Mouse (Mus musculus) midbrain, postnatal 0 days (tissue): ENCODE data around the gene Ssbp2. TPM values are rescaled to one million over a fixed set of nuclear protein-coding genes. Genes with fewer than 3 reads are reported as not detected.
A peak's percentile ranks its signal among the peaks of the same experiment; 100 is the strongest.

Experiments used
- ATAC-seq: fragments of 200-750 bp; cut with Nextera tagmentation; 2 replicates; pipeline ENCODE4 v1.8.0; 2017; ENCODE audit warnings: moderate number of reproducible peaks, mild to moderate bottlenecking, moderate TSS enrichment, moderate library complexity; ENCODE audit not compliant: low FRiP score
- DNase-seq: peaks from one replicate; pipeline ENCODE4 v3.0.0-alpha.2; 2015; ENCODE audit warnings: low spot score
- H3K27ac ChIP-seq: fragments of 300-500 bp; sonication (generic); 2 replicates; pipeline ENCODE4 v1.5.1; 2014; ENCODE audit warnings: low read depth, mild to moderate bottlenecking, low read length, mixed read lengths
- H3K27me3 ChIP-seq: fragments of 300-500 bp; sonication (generic); 2 replicates; pipeline ENCODE4 v1.6.1; 2014; ENCODE audit warnings: low read length, control low read depth, mixed read lengths; ENCODE audit not compliant: insufficient read depth
- H3K36me3 ChIP-seq: fragments of 300-500 bp; sonication (generic); 2 replicates; pipeline ENCODE4 v1.6.1; 2014; ENCODE audit warnings: low read length, control low read depth, mixed read lengths; ENCODE audit not compliant: insufficient read depth
- H3K4me1 ChIP-seq: fragments of 300-500 bp; sonication (generic); 2 replicates; pipeline ENCODE4 v1.6.1; 2014; ENCODE audit warnings: mild to moderate bottlenecking, control low read depth, antibody characterized with exemption, low read length, mixed read lengths; ENCODE audit not compliant: insufficient read depth
- H3K4me2 ChIP-seq: fragments of 300-500 bp; sonication (generic); 2 replicates; pipeline ENCODE4 v1.6.1; 2014; ENCODE audit warnings: low read depth, mild to moderate bottlenecking, low read length, mixed read lengths; ENCODE audit not compliant: poor library complexity, severe bottlenecking
- H3K4me3 ChIP-seq: fragments of 300-500 bp; sonication (generic); 2 replicates; pipeline ENCODE4 v1.5.1; 2014; ENCODE audit warnings: low read depth, mild to moderate bottlenecking, low read length, moderate library complexity
- H3K9ac ChIP-seq: fragments of 300-500 bp; sonication (generic); replicated peaks from 2 replicates; pipeline ENCODE4 v1.6.1; 2014; ENCODE audit warnings: mild to moderate bottlenecking, low read length, moderate library complexity, mixed read lengths; ENCODE audit not compliant: poor library complexity, severe bottlenecking
- H3K9me3 ChIP-seq: fragments of 300-500 bp; sonication (generic); 2 replicates; pipeline ENCODE4 v1.6.1; 2016; ENCODE audit warnings: low read length, control low read depth
- CTCF ChIP-seq: IDR thresholded peaks from 2 replicates; pipeline ENCODE4 v1.5.1; 2016; ENCODE audit warnings: antibody characterized with exemption, mild to moderate bottlenecking
- WGBS: fragments of 180-500 bp; shearing (Covaris S2); extraction: QIAGEN DNeasy Blood & Tissue Kit; methylation state at CpG from one replicate; pipeline ENCODE4 v1.1.7; 2014; 5-methylcytosine and 5-hydroxymethylcytosine counted together
- polyA plus RNA-seq: library from polyadenylated mRNA; unstranded; fragments of >200 nt; fragmentation: Nextera tagmentation; extraction: Ambion mirVana; gene quantifications from 2 replicates; pipeline ENCODE4 v1.2.1, GENCODE M21; 2015
- total RNA-seq: library from RNA; depleted of rRNA; stranded (reverse); fragments of >200 nt; gene quantifications from 2 replicates; pipeline ENCODE4 v1.2.3, GENCODE M21; 2014

The Ssbp2 gene
- total and polyA plus RNA-seq, 2 experiments from 2014 or later = 156 to 167 TPM

GRCm38 (mm10) chr13:91475888-91476287 lies 15.8 kb downstream of the Ssbp2 start:
- TF ChIP-seq CTCF = no peak
- no peak overlapping the region for H3K4me2 ChIP-seq
- ATAC-seq (no peak), DNase-seq (no peak)
- H3K27me3 ChIP-seq = no peaks in the 10 kb centered on the region
- H3K27ac ChIP-seq = no peak overlapping the region
- no peaks in the 10 kb centered on the region for H3K36me3 ChIP-seq
- H3K4me3 ChIP-seq = no peak overlapping the region
- peaks cover 3% of the 10 kb centered on the region; the same call in 1 of the 2 replicates for H3K4me1 ChIP-seq
- no peak overlapping the region for H3K9ac ChIP-seq
- H3K9me3 ChIP-seq = no peaks in the 10 kb centered on the region

- DNase-seq = no peak
- no peaks in the 10 kb centered on the region for H3K9me3 ChIP-seq
- no peak overlapping the region for H3K9ac ChIP-seq
- no peak for ATAC-seq
- H3K4me2 ChIP-seq = no peak overlapping the region
- H3K4me1 ChIP-seq = peaks cover 3% of the 10 kb centered on the region; the same call in 1 of the 2 replicates
- H3K27ac ChIP-seq = no peak overlapping the region
- no peak for TF ChIP-seq CTCF
- no peaks in the 10 kb centered on the region for H3K36me3 ChIP-seq
- no peaks in the 10 kb centered on the region for H3K27me3 ChIP-seq
- 97% methylated on average over 1 of the region's 1 CpGs for WGBS
- no peak overlapping the region for H3K4me3 ChIP-seq
These were observed 16.6 kb downstream of the Ssbp2 start for GRCm38 (mm10) chr13:91476596-91477100.

DNA sequence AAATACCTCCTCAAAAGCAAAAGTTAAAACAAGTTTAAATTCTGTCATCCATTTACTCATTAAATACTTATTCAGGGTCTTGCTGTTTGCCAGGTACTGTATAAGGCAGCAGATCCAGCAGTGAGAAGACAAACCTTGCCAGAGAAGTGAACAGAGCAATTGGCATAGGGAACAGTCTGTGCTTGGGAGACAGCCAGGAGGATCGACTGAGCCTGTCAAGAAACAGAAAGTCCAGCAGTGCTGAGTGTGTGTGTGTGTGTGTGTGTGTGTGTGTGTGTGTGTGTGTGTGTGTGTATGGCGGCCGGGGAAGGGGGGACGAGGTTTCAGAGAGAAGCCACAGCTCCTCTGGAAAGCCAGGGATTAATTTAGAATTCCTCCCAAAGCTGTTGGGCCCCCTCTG lies 17.9 kb downstream of the Ssbp2 start:
- 19% methylated on average over 2 of the region's 4 CpGs for WGBS
- Histone ChIP-seq H3K4me2 (no peak overlapping the region), H3K27me3 (no peaks in the 10 kb centered on the region), H3K27ac (no peak overlapping the region), H3K4me3 (no peak overlapping the region), H3K4me1 (peaks cover 3% of the 10 kb centered on the region; the same call in 1 of the 2 replicates), H3K9ac (no peak overlapping the region), H3K9me3 (no peaks in the 10 kb centered on the region), H3K36me3 (no peaks in the 10 kb centered on the region)
- ATAC-seq (0 out of 2 replicates have a peak, but pooled peaks have one; percentile 34), DNase-seq (peak; percentile 86)
- TF ChIP-seq CTCF = no peak

- no peak overlapping the region for H3K4me2 ChIP-seq
- no peak overlapping the region for H3K27ac ChIP-seq
- H3K4me1 ChIP-seq = no peaks in the 10 kb centered on the region
- no peaks in the 10 kb centered on the region for H3K36me3 ChIP-seq
- 94% methylated on average over 1 of the region's 1 CpGs for WGBS
- H3K9ac ChIP-seq = no peak overlapping the region
- DNase-seq (no peak), ATAC-seq (no peak)
- no peak for TF ChIP-seq CTCF
- H3K9me3 ChIP-seq = no peaks in the 10 kb centered on the region
- H3K27me3 ChIP-seq = no peaks in the 10 kb centered on the region
- no peak overlapping the region for H3K4me3 ChIP-seq
These were observed 24.2 kb downstream of the Ssbp2 start for GRCm38 (mm10) chr13:91484303-91484702.

DNA sequence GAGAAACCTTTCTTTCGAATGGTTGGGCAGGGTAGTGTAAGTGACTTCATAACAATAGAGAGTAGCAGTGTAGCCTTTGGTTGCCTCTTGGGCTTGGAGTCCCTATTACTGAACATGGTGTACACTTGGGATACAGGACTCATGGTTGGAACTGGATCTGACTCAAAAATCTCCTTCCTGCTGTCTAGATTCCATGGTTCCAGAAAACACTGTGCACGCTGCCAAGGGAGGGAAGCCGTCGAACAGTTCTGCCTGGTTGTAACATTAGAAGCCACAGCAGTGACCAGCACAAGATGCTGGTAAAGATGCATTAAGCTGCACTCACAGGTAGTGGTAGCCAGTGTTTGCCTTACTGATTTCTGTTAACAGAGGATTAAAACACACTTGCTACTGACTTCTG lies 32.0 kb downstream of the Ssbp2 start:
- no peaks in the 10 kb centered on the region for H3K36me3 ChIP-seq
- no peak overlapping the region for H3K4me2 ChIP-seq
- 79% methylated on average over 4 of the region's 4 CpGs for WGBS
- H3K4me1 ChIP-seq = no peaks in the 10 kb centered on the region
- H3K9me3 ChIP-seq = no peaks in the 10 kb centered on the region
- no peak for TF ChIP-seq CTCF
- ATAC-seq = no peak
- no peak for DNase-seq
- no peaks in the 10 kb centered on the region for H3K27me3 ChIP-seq
- H3K4me3 ChIP-seq = no peak overlapping the region
- no peak overlapping the region for H3K27ac ChIP-seq
- no peak overlapping the region for H3K9ac ChIP-seq

GRCm38 (mm10) chr13:91497055-91497454 lies 37.0 kb downstream of the Ssbp2 start:
- H3K27me3 ChIP-seq = no peaks in the 10 kb centered on the region
- 90% methylated on average over 3 of the region's 3 CpGs for WGBS
- ATAC-seq (no peak), DNase-seq (no peak)
- H3K36me3 ChIP-seq = no peaks in the 10 kb centered on the region
- no peak overlapping the region for H3K4me3 ChIP-seq
- no peaks in the 10 kb centered on the region for H3K4me1 ChIP-seq
- no peak overlapping the region for H3K4me2 ChIP-seq
- no peaks in the 10 kb centered on the region for H3K9me3 ChIP-seq
- TF ChIP-seq CTCF = no peak
- no peak overlapping the region for H3K27ac ChIP-seq
- H3K9ac ChIP-seq = no peak overlapping the region
